Mouse (Mus musculus): ENCODE data around the gene Epor. TPM values are rescaled to one million over a fixed set of nuclear protein-coding genes. Genes with fewer than 3 reads are reported as not detected.
A peak's percentile ranks its signal among the peaks of the same experiment; 100 is the strongest.

Epor gene
- polyA plus RNA-seq, 1 experiment from 2014 or later, result 2.4 TPM

DNA sequence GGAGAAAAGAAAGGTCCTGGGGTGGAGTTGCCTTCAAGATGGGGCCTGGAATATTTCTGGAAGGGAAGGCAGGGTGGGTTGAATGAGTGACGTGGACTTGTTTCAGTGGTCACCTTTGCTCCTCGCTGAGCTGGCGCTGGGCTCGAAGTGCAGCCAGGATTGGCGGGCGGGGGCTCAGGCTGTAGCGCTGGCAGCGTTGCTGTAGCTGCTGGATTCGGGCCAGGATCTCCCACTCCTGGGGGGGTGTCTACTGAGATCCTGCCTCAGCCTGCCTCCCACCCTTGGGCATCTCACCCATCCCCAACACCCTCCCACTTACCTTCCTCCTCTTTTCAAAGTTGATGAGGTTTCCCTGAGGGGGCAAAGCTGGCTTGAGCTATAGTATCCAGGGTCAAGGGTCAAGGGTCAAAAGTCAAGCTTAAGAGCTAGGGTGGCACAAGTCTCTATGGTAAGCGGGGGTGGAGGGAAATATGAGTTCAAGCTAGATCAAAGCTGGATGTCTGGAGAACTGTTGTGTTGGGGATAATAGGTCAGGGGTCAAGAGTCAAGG is 13.4 kb upstream of the Epor start:
- H3K9ac ChIP-seq, result no peak overlapping the region
- no peaks in the 10 kb centered on the region for H3K4me1 ChIP-seq (replicated peaks; ENCODE audit: control insufficient read depth, insufficient read depth, low read length)
- no peak overlapping the region for H3K4me2 ChIP-seq (replicated peaks)
- H3K36me3 ChIP-seq (replicated peaks; ENCODE audit: control insufficient read depth, insufficient read depth), result no peaks in the 10 kb centered on the region
- no peak overlapping the region for H3K4me3 ChIP-seq (replicated peaks; ENCODE audit: low read length)
- no peak for DNase-seq (ENCODE audit: low spot score)
- H3K27ac ChIP-seq, result no peak overlapping the region
- H3K27me3 ChIP-seq (ENCODE audit: control insufficient read depth, insufficient read depth, low read length), result no peaks in the 10 kb centered on the region
- no peak for ATAC-seq (ENCODE audit: low FRiP score)
- no peaks in the 10 kb centered on the region for H3K9me3 ChIP-seq (ENCODE audit: control insufficient read depth, low read length)
- 83% methylated on average over 10 of the region's 10 CpGs for WGBS

- H3K4me2 ChIP-seq (replicated peaks), result no peak overlapping the region
- H3K9ac ChIP-seq, result no peak overlapping the region
- H3K4me1 ChIP-seq (replicated peaks; ENCODE audit: control insufficient read depth, insufficient read depth, low read length), result no peaks in the 10 kb centered on the region
- no peak for DNase-seq (ENCODE audit: low spot score)
- no peak for ATAC-seq (ENCODE audit: low FRiP score)
- no peaks in the 10 kb centered on the region for H3K27me3 ChIP-seq (ENCODE audit: control insufficient read depth, insufficient read depth, low read length)
- H3K36me3 ChIP-seq (replicated peaks; ENCODE audit: control insufficient read depth, insufficient read depth), result no peaks in the 10 kb centered on the region
- 94% methylated on average over 4 of the region's 4 CpGs for WGBS
- no peak overlapping the region for H3K27ac ChIP-seq
- no peaks in the 10 kb centered on the region for H3K9me3 ChIP-seq (ENCODE audit: control insufficient read depth, low read length)
- H3K4me3 ChIP-seq (replicated peaks; ENCODE audit: low read length), result no peak overlapping the region
Measured at GRCm38 (mm10) chr9:21969304-21969703, 6.0 kb upstream of the Epor start.

DNA sequence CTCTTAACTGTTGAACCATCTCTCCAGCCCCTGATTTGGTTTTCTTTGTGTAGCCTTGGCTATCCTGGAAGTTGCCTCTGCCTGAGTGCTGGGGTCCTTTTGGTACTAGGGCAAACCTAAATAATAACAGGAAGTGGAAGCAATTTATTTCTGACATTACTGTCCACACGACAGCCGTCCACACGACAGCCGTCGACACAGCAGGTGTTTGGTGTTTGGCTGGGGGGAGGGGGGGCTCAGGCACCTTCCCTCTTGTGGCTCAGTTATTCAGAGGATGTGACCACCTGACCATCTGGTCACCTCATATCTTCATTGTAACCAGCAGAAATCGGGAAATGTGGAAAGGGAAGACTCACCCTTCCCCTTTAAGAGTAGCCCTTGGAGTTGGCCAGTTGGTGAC is 5.6 kb upstream of the Epor start:
- no peak overlapping the region for H3K4me2 ChIP-seq (replicated peaks)
- ATAC-seq (ENCODE audit: low FRiP score) (no peak), DNase-seq (ENCODE audit: low spot score) (no peak)
- no peaks in the 10 kb centered on the region for H3K36me3 ChIP-seq (replicated peaks; ENCODE audit: control insufficient read depth, insufficient read depth)
- H3K4me1 ChIP-seq (replicated peaks; ENCODE audit: control insufficient read depth, insufficient read depth, low read length), result no peaks in the 10 kb centered on the region
- no peak overlapping the region for H3K9ac ChIP-seq
- no peaks in the 10 kb centered on the region for H3K9me3 ChIP-seq (ENCODE audit: control insufficient read depth, low read length)
- H3K27ac ChIP-seq, result no peak overlapping the region
- WGBS, result 72% methylated on average over 6 of the region's 6 CpGs
- H3K4me3 ChIP-seq (replicated peaks; ENCODE audit: low read length), result no peak overlapping the region
- no peaks in the 10 kb centered on the region for H3K27me3 ChIP-seq (ENCODE audit: control insufficient read depth, insufficient read depth, low read length)

DNA sequence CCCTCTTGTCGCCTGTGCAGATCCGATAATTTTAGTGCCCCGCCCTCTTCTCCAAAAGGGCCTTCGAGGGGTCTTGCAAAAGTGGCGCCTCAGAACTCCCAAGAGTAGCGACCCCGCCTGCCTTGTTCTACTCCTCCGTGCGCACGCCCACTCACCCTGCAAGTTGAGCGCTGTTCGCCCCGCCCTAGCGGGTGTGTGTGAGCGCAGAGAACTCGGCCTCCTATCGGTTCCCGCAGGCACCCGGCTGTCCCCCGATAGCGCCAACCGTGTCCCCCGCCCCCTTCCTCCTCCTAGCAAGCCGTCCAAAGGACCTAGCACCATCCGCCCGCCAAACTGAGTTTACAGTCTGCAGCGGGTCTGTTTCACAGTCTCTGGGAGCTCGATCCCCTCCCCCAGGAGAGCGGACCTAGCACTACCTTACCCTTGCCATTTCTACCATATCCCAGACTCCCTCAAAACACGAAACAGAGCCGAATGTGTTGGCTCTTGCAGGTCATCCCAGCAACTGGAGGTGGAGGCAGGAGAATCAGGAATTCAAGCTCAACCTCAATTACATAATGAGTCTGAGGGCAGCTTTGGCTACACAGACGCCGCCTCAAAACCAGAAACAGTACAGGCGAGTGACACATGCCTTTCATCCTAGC is 768 bp downstream of the Epor start:
- no peaks in the 10 kb centered on the region for H3K36me3 ChIP-seq (replicated peaks; ENCODE audit: control insufficient read depth, insufficient read depth)
- peak overlapping the region; percentile 25; the same call in 1 of the 2 replicates for H3K9ac ChIP-seq
- H3K4me3 ChIP-seq (replicated peaks; ENCODE audit: low read length), result peak overlapping the region; percentile 34
- DNase-seq (ENCODE audit: low spot score) (no peak), ATAC-seq (ENCODE audit: low FRiP score) (peak; percentile 50; the same call in 1 of the 2 replicates)
- peaks cover 17% of the 10 kb centered on the region for H3K4me1 ChIP-seq (replicated peaks; ENCODE audit: control insufficient read depth, insufficient read depth, low read length)
- H3K27ac ChIP-seq, result no peak overlapping the region
- no peaks in the 10 kb centered on the region for H3K9me3 ChIP-seq (ENCODE audit: control insufficient read depth, low read length)
- H3K27me3 ChIP-seq (ENCODE audit: control insufficient read depth, insufficient read depth, low read length), result peaks cover 47% of the 10 kb centered on the region
- H3K4me2 ChIP-seq (replicated peaks), result peak overlapping the region; percentile 70
- 3% methylated on average over 34 of the region's 34 CpGs for WGBS

DNA sequence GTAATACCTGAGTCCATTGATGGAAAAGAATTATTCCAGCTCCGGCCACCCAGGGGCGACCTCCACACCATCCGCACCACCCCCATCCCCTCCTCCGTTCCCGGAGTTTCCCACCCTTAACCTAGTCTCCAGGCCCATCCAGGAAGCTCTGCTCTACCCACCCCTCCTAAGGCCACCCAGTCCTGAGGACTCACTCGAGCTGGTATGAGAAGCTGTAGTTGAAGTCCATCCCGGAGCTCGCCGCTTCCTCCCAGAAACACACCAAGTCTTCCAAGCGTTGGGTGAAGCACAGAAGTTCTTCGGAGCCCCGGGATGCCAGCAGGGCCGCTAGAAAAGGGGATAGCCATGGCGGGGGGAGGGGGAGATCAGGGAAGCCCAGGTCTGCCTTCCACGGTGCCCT is 1.3 kb downstream of the Epor start:
- Histone ChIP-seq H3K27ac (no peak overlapping the region), H3K4me3 (replicated peaks; ENCODE audit: low read length) (peak overlapping the region; percentile 34), H3K27me3 (ENCODE audit: control insufficient read depth, insufficient read depth, low read length) (peaks cover 47% of the 10 kb centered on the region), H3K4me1 (replicated peaks; ENCODE audit: control insufficient read depth, insufficient read depth, low read length) (peaks cover 17% of the 10 kb centered on the region), H3K9me3 (ENCODE audit: control insufficient read depth, low read length) (no peaks in the 10 kb centered on the region), H3K9ac (peak overlapping the region; percentile 25), H3K36me3 (replicated peaks; ENCODE audit: control insufficient read depth, insufficient read depth) (no peaks in the 10 kb centered on the region), H3K4me2 (replicated peaks) (peak overlapping the region; percentile 70)
- ATAC-seq (ENCODE audit: low FRiP score) (peak; percentile 31; the same call in 1 of the 2 replicates), DNase-seq (ENCODE audit: low spot score) (no peak)
- WGBS, result under 1% methylated on average over 15 of the region's 15 CpGs

- H3K27ac ChIP-seq, result no peak overlapping the region
- peaks cover 18% of the 10 kb centered on the region for H3K4me1 ChIP-seq (replicated peaks; ENCODE audit: control insufficient read depth, insufficient read depth, low read length)
- DNase-seq (ENCODE audit: low spot score), result no peak
- H3K36me3 ChIP-seq (replicated peaks; ENCODE audit: control insufficient read depth, insufficient read depth), result no peaks in the 10 kb centered on the region
- peak overlapping the region; percentile 70 for H3K4me2 ChIP-seq (replicated peaks)
- H3K9ac ChIP-seq, result peak overlapping the region; percentile 25; the same call in 1 of the 2 replicates
- 2% methylated on average over 35 of the region's 35 CpGs for WGBS
- H3K4me3 ChIP-seq (replicated peaks; ENCODE audit: low read length), result peak overlapping the region; percentile 34
- no peak for ATAC-seq (ENCODE audit: low FRiP score)
- no peaks in the 10 kb centered on the region for H3K9me3 ChIP-seq (ENCODE audit: control insufficient read depth, low read length)
- H3K27me3 ChIP-seq (ENCODE audit: control insufficient read depth, insufficient read depth, low read length), result peaks cover 47% of the 10 kb centered on the region
Measured at GRCm38 (mm10) chr9:21961366-21961980, 1.8 kb downstream of the Epor start.

DNA sequence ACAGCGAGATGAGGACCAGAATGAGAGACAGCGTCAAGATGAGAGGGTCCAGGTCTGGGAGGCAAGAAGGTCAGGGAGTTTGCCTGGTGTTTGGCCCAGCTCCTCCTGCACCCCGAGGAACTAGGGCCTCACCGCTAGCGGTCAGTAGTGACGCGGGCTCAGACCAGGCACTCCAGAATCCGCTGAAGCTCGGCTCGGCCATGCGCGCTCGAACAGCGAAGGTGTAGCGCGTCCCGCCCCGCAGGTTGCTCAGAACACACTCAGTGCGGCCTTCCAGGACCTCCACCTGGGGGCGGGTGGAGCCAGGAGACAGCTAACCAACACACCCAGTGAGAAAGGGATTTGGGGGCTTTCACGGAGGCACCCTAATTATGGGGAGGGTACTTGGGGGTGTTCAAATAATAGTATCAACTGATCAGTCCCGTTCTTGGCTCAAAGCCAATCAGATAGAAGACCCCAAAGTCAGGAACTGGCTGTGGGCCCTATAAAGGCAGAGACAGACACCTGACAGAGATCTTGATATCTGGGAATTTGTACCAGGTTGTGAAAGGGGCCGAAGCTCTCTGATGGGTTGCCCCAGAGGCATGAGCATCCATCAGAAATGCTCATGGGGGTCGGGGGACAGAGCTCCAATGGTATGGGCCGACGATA is 2.6 kb downstream of the Epor start:
- Histone ChIP-seq H3K4me3 (replicated peaks; ENCODE audit: low read length) (no peak overlapping the region), H3K9ac (no peak overlapping the region), H3K4me1 (replicated peaks; ENCODE audit: control insufficient read depth, insufficient read depth, low read length) (peaks cover 21% of the 10 kb centered on the region), H3K4me2 (replicated peaks) (no peak overlapping the region; the same call in 1 of the 2 replicates), H3K27ac (no peak overlapping the region), H3K27me3 (ENCODE audit: control insufficient read depth, insufficient read depth, low read length) (peaks cover 47% of the 10 kb centered on the region), H3K9me3 (ENCODE audit: control insufficient read depth, low read length) (no peaks in the 10 kb centered on the region), H3K36me3 (replicated peaks; ENCODE audit: control insufficient read depth, insufficient read depth) (no peaks in the 10 kb centered on the region)
- DNase-seq (ENCODE audit: low spot score), result no peak
- no peak for ATAC-seq (ENCODE audit: low FRiP score)
- WGBS, result 13% methylated on average over 26 of the region's 26 CpGs

DNA sequence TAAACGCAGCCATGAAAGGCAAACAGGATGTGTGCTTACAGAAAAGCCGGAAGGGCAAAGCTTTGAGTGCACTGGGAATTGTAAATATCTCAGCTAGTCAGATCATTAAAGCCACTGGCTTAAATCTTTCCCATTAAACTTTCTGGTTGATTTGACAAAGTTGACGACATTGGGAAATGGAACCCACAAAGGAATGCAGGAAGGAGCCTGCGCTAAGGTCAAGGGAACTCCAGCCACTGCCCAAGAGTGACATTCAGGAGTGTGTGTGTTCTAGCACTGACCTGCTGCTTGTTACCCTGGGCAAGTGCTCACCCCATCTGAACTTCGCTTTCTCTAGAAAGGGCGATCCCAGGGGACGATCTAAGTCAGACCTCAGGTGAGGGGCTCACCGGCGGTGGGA is 3.2 kb downstream of the Epor start:
- no peak overlapping the region for H3K9ac ChIP-seq
- no peak overlapping the region for H3K27ac ChIP-seq
- DNase-seq (ENCODE audit: low spot score), result no peak
- no peak overlapping the region for H3K4me3 ChIP-seq (replicated peaks; ENCODE audit: low read length)
- no peak for ATAC-seq (ENCODE audit: low FRiP score)
- no peak overlapping the region for H3K4me2 ChIP-seq (replicated peaks)
- H3K9me3 ChIP-seq (ENCODE audit: control insufficient read depth, low read length), result no peaks in the 10 kb centered on the region
- H3K36me3 ChIP-seq (replicated peaks; ENCODE audit: control insufficient read depth, insufficient read depth), result no peaks in the 10 kb centered on the region
- peaks cover 21% of the 10 kb centered on the region for H3K4me1 ChIP-seq (replicated peaks; ENCODE audit: control insufficient read depth, insufficient read depth, low read length)
- H3K27me3 ChIP-seq (ENCODE audit: control insufficient read depth, insufficient read depth, low read length), result peaks cover 47% of the 10 kb centered on the region
- 55% methylated on average over 9 of the region's 9 CpGs for WGBS

GRCm38 (mm10) chr9:21959244-21959643 is 4.1 kb downstream of the Epor start:
- Histone ChIP-seq H3K4me1 (replicated peaks; ENCODE audit: control insufficient read depth, insufficient read depth, low read length) (peaks cover 21% of the 10 kb centered on the region), H3K27ac (no peak overlapping the region), H3K9me3 (ENCODE audit: control insufficient read depth, low read length) (no peaks in the 10 kb centered on the region), H3K9ac (no peak overlapping the region), H3K27me3 (ENCODE audit: control insufficient read depth, insufficient read depth, low read length) (peaks cover 47% of the 10 kb centered on the region), H3K4me3 (replicated peaks; ENCODE audit: low read length) (no peak overlapping the region), H3K36me3 (replicated peaks; ENCODE audit: control insufficient read depth, insufficient read depth) (no peaks in the 10 kb centered on the region), H3K4me2 (replicated peaks) (no peak overlapping the region)
- DNase-seq (ENCODE audit: low spot score) (no peak), ATAC-seq (ENCODE audit: low FRiP score) (no peak)
- 97% methylated on average over 7 of the region's 7 CpGs for WGBS
